Mouse (Mus musculus) erythroblast, embryonic 14.5 days (primary cell): ENCODE measurements at regions not wholly inside any gene's neighbourhood (a gene's known extent, or its start where the extent isn't known, plus 50 kb on each side); places are given as distances from the start of the nearest gene placed in this dataset.

ENCODE experiments used
- H3K27me3 ChIP-seq: 2 replicates; pipeline ENCODE4 v1.6.1; 2012; ENCODE audit warnings: inconsistent platforms; ENCODE audit not compliant: control insufficient read depth
- H3K36me3 ChIP-seq: 2 replicates; pipeline ENCODE4 v1.6.1; 2012; ENCODE audit warnings: mild to moderate bottlenecking, inconsistent platforms; ENCODE audit not compliant: control insufficient read depth
- H3K4me1 ChIP-seq: 2 replicates; pipeline ENCODE4 v1.6.1; 2012; ENCODE audit warnings: inconsistent platforms; ENCODE audit not compliant: control insufficient read depth
- H3K4me3 ChIP-seq: replicated peaks from 2 replicates; pipeline ENCODE3; 2012; ENCODE audit warnings: moderate library complexity, mild to moderate bottlenecking, inconsistent platforms
- H3K9me3 ChIP-seq: 2 replicates; pipeline ENCODE4 v1.6.1; 2012; ENCODE audit warnings: low read length, inconsistent platforms, mixed read lengths; ENCODE audit not compliant: control insufficient read depth
- GATA1 ChIP-seq: IDR thresholded peaks from 2 replicates; pipeline ENCODE4 v1.6.1; 2012; ENCODE audit warnings: low read length, inconsistent platforms, mixed read lengths
- TAL1 ChIP-seq: IDR thresholded peaks from 3 replicates; pipeline ENCODE4 v1.6.1; 2012; ENCODE audit warnings: low read length, inconsistent platforms, mixed read lengths

DNA sequence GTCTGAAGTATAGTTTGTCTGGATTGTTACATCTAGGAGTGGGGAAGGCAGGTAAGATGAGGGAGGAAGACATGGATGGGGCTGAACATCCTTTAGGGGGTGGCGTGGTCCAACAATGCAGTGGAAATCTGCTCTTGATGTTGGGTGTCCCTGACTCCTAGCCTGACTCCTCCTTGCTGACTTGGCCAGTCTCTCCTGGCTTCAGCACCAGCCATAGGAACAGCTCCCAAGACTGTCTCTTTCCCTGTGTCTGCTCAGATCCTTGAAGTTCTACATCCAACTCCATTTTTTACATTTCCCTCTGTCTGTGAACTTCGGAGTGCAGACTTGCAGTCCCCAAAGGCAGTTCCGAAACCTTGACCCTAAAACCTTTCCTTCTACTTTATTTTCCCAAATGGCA, 436.8 kb downstream of the Cdh26 start:
- H3K4me1 ChIP-seq = no peaks in the 10 kb centered on the region
- H3K27me3 ChIP-seq = no peaks in the 10 kb centered on the region; the same call in 1 of the 2 replicates
- H3K36me3 ChIP-seq = no peaks in the 10 kb centered on the region
- peaks cover 46% of the 10 kb centered on the region for H3K9me3 ChIP-seq
- TF ChIP-seq TAL1 (no peak), GATA1 (no peak)
- no peak overlapping the region for H3K4me3 ChIP-seq

DNA sequence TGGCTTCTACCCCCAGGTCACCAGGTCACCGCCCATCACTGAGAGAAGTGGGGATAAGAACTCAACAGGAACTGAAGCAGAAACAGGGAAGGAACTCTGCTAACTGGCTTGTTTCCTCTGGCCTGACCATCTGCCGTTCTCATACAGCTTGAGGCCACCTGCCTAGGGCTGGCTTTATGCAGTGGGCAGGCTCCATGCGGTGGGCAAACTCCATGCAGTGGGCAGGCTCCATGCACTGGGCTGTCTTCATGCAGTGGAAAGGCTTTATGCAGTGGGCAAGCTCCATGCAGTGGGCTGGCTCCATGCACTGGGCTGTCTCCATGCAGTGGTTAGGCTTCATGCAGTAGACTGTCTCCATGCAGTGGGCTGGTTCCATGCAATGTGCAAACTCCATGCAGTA, 438.8 kb downstream of the Cdh26 start:
- peaks cover 56% of the 10 kb centered on the region for H3K9me3 ChIP-seq
- no peaks in the 10 kb centered on the region for H3K4me1 ChIP-seq
- H3K4me3 ChIP-seq = no peak overlapping the region
- no peaks in the 10 kb centered on the region for H3K36me3 ChIP-seq
- TF ChIP-seq TAL1 (no peak), GATA1 (no peak)
- H3K27me3 ChIP-seq = no peaks in the 10 kb centered on the region; the same call in 1 of the 2 replicates

DNA sequence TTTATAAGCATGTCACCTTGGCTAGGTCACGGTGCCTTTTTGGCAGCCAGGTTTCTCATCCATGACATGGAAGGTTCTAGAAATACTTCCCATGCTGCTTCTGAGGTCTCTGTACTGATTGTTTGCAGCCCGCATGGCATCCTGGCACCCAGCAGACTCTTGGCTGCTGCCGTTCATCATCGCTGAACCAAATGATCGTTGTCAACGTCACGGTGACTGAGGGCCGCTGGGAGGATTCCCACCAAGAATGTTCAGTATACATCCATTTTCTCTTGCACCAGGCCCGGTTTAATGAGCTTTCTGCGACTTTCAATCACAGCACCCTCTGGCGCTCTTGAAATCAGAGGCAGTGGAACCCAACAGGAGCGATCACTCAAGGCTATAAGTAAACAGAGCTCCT, 448.1 kb downstream of the Cdh26 start:
- TF ChIP-seq GATA1 (no peak), TAL1 (no peak)
- no peaks in the 10 kb centered on the region for H3K27me3 ChIP-seq
- H3K4me1 ChIP-seq = no peaks in the 10 kb centered on the region
- no peak overlapping the region for H3K4me3 ChIP-seq
- H3K9me3 ChIP-seq = peaks cover 39% of the 10 kb centered on the region
- no peaks in the 10 kb centered on the region for H3K36me3 ChIP-seq

DNA sequence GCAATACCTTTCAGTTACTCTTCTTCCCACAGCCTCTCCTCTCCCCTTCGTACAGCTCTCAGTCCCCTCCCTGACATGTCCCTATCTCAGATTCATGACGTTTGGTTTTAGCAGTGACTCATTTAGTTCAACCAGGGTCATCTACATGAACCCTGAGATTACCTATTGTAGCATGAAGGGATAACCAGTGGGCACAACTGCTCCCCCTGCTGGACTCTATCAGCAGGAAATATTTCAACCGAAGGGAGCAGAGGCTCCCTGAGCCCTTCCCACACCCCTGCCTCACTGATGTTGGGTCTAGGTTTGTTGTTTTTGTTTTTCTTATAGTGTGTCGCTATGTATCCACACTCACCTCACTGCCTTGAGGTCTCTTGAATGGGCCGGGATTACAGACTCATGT, 455.4 kb downstream of the Cdh26 start:
- no peaks in the 10 kb centered on the region for H3K27me3 ChIP-seq
- H3K4me1 ChIP-seq = no peaks in the 10 kb centered on the region
- TF ChIP-seq TAL1 = no peak
- TF ChIP-seq GATA1 = no peak
- peaks cover 28% of the 10 kb centered on the region for H3K9me3 ChIP-seq
- H3K36me3 ChIP-seq = no peaks in the 10 kb centered on the region
- no peak overlapping the region for H3K4me3 ChIP-seq

DNA sequence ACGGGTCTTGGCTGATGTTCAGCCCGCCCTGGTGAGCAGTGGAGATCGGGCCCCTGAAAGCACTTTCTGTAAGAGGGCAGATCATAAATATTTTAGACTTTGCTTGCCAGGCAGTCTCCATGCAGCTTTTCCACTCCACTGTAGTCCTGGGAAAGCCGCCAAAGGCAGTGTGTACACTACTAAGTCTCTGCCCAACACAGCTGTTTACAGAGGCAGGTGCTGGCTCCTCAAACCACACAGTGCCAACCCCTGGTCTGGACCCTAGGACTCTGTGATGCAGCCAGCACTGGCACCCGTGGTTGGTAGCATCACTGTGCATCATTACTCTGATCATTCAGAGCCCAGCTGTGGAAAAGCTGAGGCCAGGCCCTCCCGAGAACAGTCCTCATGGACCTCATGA, 458.4 kb downstream of the Cdh26 start:
- Histone ChIP-seq H3K36me3 (no peaks in the 10 kb centered on the region), H3K4me3 (no peak overlapping the region), H3K27me3 (no peaks in the 10 kb centered on the region), H3K9me3 (peaks cover 30% of the 10 kb centered on the region), H3K4me1 (no peaks in the 10 kb centered on the region)
- TF ChIP-seq GATA1 (no peak), TAL1 (no peak)

DNA sequence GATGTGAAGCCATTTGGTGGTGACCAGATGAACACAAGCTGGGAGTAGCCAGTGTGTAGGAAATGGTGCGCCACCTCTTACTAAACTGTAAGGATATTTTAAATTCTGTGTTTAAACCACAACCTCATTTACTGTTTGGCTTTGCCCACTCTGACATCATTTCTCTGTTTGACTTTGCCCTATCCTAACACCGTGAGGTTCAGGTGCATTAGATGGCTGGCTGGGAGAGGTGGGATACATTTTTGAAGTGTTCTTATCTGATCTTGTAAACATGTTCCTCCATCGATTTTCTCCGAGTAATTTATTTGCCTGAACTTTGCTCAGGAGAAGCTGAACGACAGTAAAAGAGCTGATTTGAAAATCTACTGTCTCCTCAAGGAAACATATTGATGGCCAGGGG, 472.1 kb downstream of the Cdh26 start:
- Histone ChIP-seq H3K27me3 (no peaks in the 10 kb centered on the region), H3K4me3 (no peak overlapping the region), H3K36me3 (no peaks in the 10 kb centered on the region), H3K9me3 (peaks cover 38% of the 10 kb centered on the region), H3K4me1 (no peaks in the 10 kb centered on the region)
- TF ChIP-seq GATA1 (no peak), TAL1 (no peak)

DNA sequence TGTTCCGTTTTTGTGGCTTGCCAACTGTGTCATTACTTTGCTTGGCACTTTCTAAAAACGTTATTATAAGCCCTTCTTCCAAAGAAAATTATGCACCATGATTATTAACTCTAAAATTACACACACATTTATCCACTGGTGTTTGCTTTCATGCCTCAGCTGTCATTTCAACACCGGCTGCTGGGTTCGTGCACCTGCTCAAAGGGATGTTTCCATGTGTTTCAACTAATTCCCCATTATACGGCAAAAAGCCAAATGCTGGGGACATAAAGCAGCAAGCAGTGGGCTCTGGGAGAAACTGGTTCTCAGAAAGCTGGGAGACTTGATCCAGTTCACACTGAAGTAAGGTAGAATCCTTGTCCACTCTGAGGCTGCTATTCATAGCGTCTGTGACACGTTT, 479.0 kb downstream of the Cdh26 start:
- Histone ChIP-seq H3K9me3 (peaks cover 23% of the 10 kb centered on the region), H3K4me1 (no peaks in the 10 kb centered on the region)
- TF ChIP-seq GATA1 (no peak), TAL1 (no peak)

DNA sequence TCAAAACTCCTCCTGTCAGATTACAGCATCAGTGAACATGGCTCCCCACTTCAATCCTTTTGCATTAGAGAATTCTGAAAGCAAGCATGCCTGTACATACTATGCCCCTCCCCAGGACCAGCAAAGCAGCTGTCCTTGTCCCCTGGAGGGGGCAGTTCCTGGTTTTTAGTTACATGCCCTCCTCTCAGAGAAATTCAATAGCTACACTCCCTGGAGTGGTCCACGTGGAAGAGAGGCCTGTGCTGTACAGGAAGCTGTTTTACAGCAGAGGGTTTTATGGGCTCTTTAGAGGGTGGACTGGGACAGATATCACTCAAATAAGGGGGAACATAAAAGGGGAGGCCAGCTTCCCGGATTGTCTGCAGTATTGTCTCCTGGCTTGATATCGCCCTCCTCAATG, 481.3 kb downstream of the Cdh26 start:
- TF ChIP-seq TAL1 (no peak), GATA1 (no peak)
- Histone ChIP-seq H3K36me3 (no peaks in the 10 kb centered on the region), H3K4me1 (no peaks in the 10 kb centered on the region), H3K4me3 (no peak overlapping the region), H3K27me3 (no peaks in the 10 kb centered on the region), H3K9me3 (peaks cover 25% of the 10 kb centered on the region)

More for the DNA sequence above, 479.0 kb downstream of the Cdh26 start:
- H3K4me3 ChIP-seq = no peak overlapping the region
- H3K27me3 ChIP-seq = no peaks in the 10 kb centered on the region
- no peaks in the 10 kb centered on the region for H3K36me3 ChIP-seq

DNA sequence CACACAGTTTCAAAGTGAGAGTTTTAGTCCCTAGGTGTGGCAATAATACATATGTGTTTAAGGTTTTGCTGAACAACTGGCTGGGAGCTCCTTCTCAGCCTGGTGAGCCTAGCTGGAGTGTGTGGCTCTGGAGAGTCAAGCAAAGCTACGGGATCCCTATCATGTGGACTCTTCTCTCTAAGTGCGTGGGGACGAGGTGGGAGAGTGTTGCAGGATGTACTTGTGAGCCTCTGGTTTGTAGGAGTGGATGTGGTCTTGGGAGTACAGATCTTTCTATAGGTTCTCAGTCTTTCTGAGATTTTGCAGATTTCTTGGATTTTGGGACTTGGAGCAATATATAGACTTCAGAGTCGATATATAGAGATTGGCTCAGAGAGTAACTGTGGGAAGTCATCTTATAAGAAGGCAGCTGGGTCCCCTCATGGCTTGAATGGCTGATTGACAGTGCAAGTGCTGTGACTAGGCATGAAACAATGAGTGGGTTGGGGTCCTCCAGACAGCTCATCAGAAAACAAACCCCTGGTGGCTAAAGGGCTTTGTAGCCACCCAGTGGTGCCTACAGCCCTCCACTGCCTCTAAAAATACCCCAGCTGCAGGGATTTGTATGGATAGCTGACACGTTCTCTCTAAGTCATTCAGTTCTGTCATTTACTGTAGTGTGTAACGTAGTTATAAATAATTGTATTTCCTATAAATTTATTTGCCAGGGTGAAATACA, 486.1 kb downstream of the Cdh26 start:
- Histone ChIP-seq H3K4me3 (no peak overlapping the region), H3K4me1 (no peaks in the 10 kb centered on the region), H3K27me3 (no peaks in the 10 kb centered on the region), H3K36me3 (no peaks in the 10 kb centered on the region), H3K9me3 (peaks cover 43% of the 10 kb centered on the region)
- no peak for TF ChIP-seq GATA1
- TF ChIP-seq TAL1 = no peak

DNA sequence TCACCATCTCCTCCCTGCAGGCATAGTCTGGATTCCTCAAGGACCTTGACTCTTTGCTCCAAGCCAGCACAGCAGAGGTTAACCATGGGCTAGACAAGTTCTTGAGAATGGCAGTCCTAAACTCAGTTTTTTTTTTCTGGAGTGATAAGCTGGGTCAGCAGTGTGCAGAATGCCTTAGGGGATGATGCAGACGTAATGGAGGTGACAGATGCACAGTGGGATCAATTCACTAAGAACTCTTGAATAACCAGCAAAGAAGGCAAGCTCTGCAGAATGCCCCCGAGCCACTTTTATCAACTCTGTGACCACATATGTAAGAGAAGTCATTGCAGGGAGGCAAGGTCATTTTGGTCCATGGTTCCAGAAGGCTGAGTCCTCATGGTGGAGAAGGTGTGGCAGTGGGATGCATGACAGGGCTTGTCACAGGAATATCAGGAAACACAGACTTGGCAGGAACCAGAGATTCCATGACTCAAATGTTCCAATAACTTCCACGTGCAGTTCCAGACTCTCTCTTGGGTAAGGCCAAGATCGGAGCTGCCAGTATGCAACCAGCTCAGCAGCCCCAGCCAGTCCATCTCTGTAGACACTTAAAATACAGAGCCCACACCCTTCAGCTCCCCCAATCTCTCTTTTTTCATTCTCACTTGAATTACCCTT, 494.3 kb downstream of the Cdh26 start:
- Histone ChIP-seq H3K4me3 (no peak overlapping the region), H3K4me1 (no peaks in the 10 kb centered on the region), H3K27me3 (no peaks in the 10 kb centered on the region), H3K36me3 (no peaks in the 10 kb centered on the region), H3K9me3 (peaks cover 43% of the 10 kb centered on the region)
- TF ChIP-seq TAL1 (no peak), GATA1 (no peak)
